Mouse (Mus musculus) ES-E14 (cell line): Measurements from ENCODE around the gene Grip1. TPM values are rescaled to one million over a fixed set of nuclear protein-coding genes. Genes with fewer than 3 reads are reported as not detected.

Source experiments
- DNase-seq: peaks from one replicate; pipeline ENCODE4 v3.0.0-alpha.2; 2013; ENCODE audit warnings: low read depth, low spot score
- H3K27ac ChIP-seq: 2 replicates; pipeline ENCODE4 v1.5.1; 2012; ENCODE audit warnings: low read depth, mild to moderate bottlenecking, low read length, moderate library complexity, mixed read lengths; ENCODE audit not compliant: poor library complexity, insufficient read depth, severe bottlenecking
- H3K36me3 ChIP-seq: 2 replicates; pipeline ENCODE4 v1.6.1; 2012; ENCODE audit warnings: mild to moderate bottlenecking, low read length, moderate library complexity, mixed read lengths; ENCODE audit not compliant: control insufficient read depth, poor library complexity, insufficient read depth, severe bottlenecking
- H3K4me1 ChIP-seq, 2 experiments: fragments of 150-350 bp in 1 of 2; sonication (generic) in 1 of 2; 2 replicates each; pipeline ENCODE4 v1.6.1; 2012; ENCODE audit warnings: low read length in 2 of 2, mild to moderate bottlenecking in 1 of 2, mixed read lengths in 1 of 2; ENCODE audit not compliant: control insufficient read depth in 2 of 2, insufficient read depth in 2 of 2, poor library complexity in 1 of 2
- H3K4me3 ChIP-seq, 2 experiments: fragments of 150-350 bp in 1 of 2; sonication (generic) in 1 of 2; 2 replicates each; pipeline ENCODE4 v1.5.1; 2012; ENCODE audit warnings: low read length in 2 of 2, low read depth in 1 of 2, mild to moderate bottlenecking in 1 of 2, mixed read lengths in 1 of 2; ENCODE audit not compliant: insufficient read depth in 1 of 2, poor library complexity in 1 of 2, severe bottlenecking in 1 of 2
- H3K9ac ChIP-seq: 2 replicates; pipeline ENCODE4 v1.6.1; 2012; ENCODE audit warnings: low read depth, mild to moderate bottlenecking, low read length, mixed read lengths; ENCODE audit not compliant: poor library complexity, insufficient read depth, severe bottlenecking
- H3K9me3 ChIP-seq: fragments of 150-350 bp; sonication (generic); 2 replicates; pipeline ENCODE4 v1.6.1; 2012; ENCODE audit warnings: low read depth, mild to moderate bottlenecking, low read length; ENCODE audit not compliant: control insufficient read depth, insufficient read depth
- CHD2 ChIP-seq: IDR thresholded peaks from 2 replicates; pipeline ENCODE4 v1.6.1; 2014; ENCODE audit warnings: mild to moderate bottlenecking, low read depth, low read length, inconsistent platforms
- HCFC1 ChIP-seq: IDR thresholded peaks from 2 replicates; pipeline ENCODE4 v1.6.1; 2012; ENCODE audit warnings: low read length, inconsistent platforms, borderline replicate concordance; ENCODE audit not compliant: insufficient read depth
- MAFK ChIP-seq: IDR thresholded peaks from 2 replicates; pipeline ENCODE4 v1.6.1; 2014; ENCODE audit warnings: mild to moderate bottlenecking, low read depth, low read length, inconsistent platforms; ENCODE audit not compliant: insufficient read depth
- ZC3H11A ChIP-seq: IDR thresholded peaks from 2 replicates; pipeline ENCODE4 v1.6.1; 2012; ENCODE audit warnings: low read depth, mild to moderate bottlenecking, inconsistent platforms, low read length, borderline replicate concordance
- ZNF384 ChIP-seq: IDR thresholded peaks from 2 replicates; pipeline ENCODE4 v1.6.1; 2012; ENCODE audit warnings: low read depth, low read length, inconsistent platforms
- in situ Hi-C, 2 experiments: fragments of 600-800 bp; cut with MboI; formaldehyde crosslinking; loops; one replicate each; pipeline ENCODE4 v1.15.1; 2025; ENCODE audit warnings: low sequenced_read_pairs in 2 of 2, inconsistent platforms in 1 of 2; ENCODE audit not compliant: unreplicated experiment in 2 of 2
- total RNA-seq: library from RNA; depleted of rRNA; stranded (reverse); fragments of 300-350 nt; gene quantifications from 2 replicates; pipeline ENCODE4 v1.2.3, GENCODE M21; 2012

Gene Grip1
- total RNA-seq, 1 experiment, result 4.2 TPM

GRCm38 (mm10) chr10:119447392-119447914 is 6.2 kb upstream of the Grip1 start:
- Histone ChIP-seq H3K9me3 (no peaks in the 10 kb centered on the region), H3K9ac (no peak overlapping the region), H3K36me3 (no peaks in the 10 kb centered on the region), H3K4me3 (no peak overlapping the region), H3K27ac (no peak overlapping the region), H3K4me1 (no peaks in the 10 kb centered on the region)
- in situ Hi-C loops, result no loop called here
- no peak for TF ChIP-seq MAFK
- no peak for TF ChIP-seq HCFC1
- no peak for TF ChIP-seq CHD2
- TF ChIP-seq ZC3H11A, result no peak
- no peak for TF ChIP-seq ZNF384
- no peak for DNase-seq

GRCm38 (mm10) chr10:119447930-119448329 is 5.7 kb upstream of the Grip1 start:
- no peak overlapping the region for H3K9ac ChIP-seq
- no peaks in the 10 kb centered on the region for H3K9me3 ChIP-seq
- H3K4me1 ChIP-seq, result no peaks in the 10 kb centered on the region
- TF ChIP-seq HCFC1 (no peak), CHD2 (no peak), ZC3H11A (no peak), ZNF384 (no peak), MAFK (no peak)
- DNase-seq, result no peak
- H3K36me3 ChIP-seq, result no peaks in the 10 kb centered on the region
- H3K27ac ChIP-seq, result no peak overlapping the region
- no peak overlapping the region for H3K4me3 ChIP-seq
- in situ Hi-C loops, result no loop called here

- Histone ChIP-seq H3K9me3 (no peaks in the 10 kb centered on the region), H3K36me3 (no peaks in the 10 kb centered on the region), H3K4me1 (0 out of 4 replicates have a peak, but pooled peaks cover 0 to 6% of the 10 kb centered on the region in 2 experiments), H3K9ac (no peak overlapping the region), H3K27ac (no peak overlapping the region), H3K4me3 (0 out of 4 replicates have a peak overlapping the region, but pooled peaks of 1 of the 2 experiments have one; percentile 75)
- in situ Hi-C loops, result no loop called here
- no peak for DNase-seq
- TF ChIP-seq HCFC1 (no peak), MAFK (no peak), CHD2 (no peak), ZC3H11A (no peak), ZNF384 (no peak)
Measured at GRCm38 (mm10) chr10:119452698-119453097, 932 bp upstream of the Grip1 start.

GRCm38 (mm10) chr10:119454106-119454667 is 557 bp downstream of the Grip1 start:
- H3K9ac ChIP-seq, result peak overlapping the region; percentile 83
- 0 out of 4 replicates have a peak, but pooled peaks cover 0 to 6% of the 10 kb centered on the region in 2 experiments for H3K4me1 ChIP-seq
- H3K27ac ChIP-seq, result no peak overlapping the region
- H3K9me3 ChIP-seq, result no peaks in the 10 kb centered on the region
- DNase-seq, result no peak
- in situ Hi-C loops, result no loop called here
- H3K36me3 ChIP-seq, result no peaks in the 10 kb centered on the region
- peak overlapping the region; percentile 75 to 95 for H3K4me3 ChIP-seq
- no peak for TF ChIP-seq ZC3H11A
- TF ChIP-seq HCFC1, result no peak
- no peak for TF ChIP-seq MAFK
- no peak for TF ChIP-seq ZNF384
- TF ChIP-seq CHD2, result no peak
